Mouse (Mus musculus) liver (tissue): ENCODE measurements at regions not wholly inside any gene's neighbourhood (a gene's known extent, or its start where the extent isn't known, plus 50 kb on each side); places are given as distances from the start of the nearest gene placed in this dataset.
A peak's percentile ranks its signal among the peaks of the same experiment; 100 is the strongest.

Experiments
- DNase-seq: peaks from one replicate; pipeline ENCODE4 v3.0.0-alpha.2; 2020; ENCODE audit warnings: mixed read lengths

- DNase-seq, result no peak
These were observed 58.9 kb upstream of the Ankrd1 start for GRCm38 (mm10) chr19:36178828-36179251.

DNA sequence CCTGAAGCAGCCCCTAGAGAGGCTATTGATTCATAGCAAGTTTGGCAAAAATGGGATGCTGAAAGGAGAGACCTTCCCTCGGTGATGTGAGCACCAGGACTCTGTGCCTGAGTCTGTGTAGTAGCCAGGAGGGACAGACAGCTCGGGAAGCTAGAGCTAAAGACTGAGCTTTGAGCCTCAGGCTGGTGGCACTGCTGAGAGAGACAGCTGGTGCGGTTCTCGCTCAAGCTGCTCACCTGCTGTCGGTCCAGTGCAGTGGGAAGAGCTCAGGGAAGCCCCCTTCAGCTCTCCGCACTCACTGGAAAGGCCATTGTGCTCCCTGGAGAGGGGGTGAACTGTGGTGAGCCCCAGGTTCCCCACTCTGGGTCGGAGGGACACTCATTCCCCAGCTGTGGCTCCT lies 60.4 kb upstream of the Ankrd1 start:
- DNase-seq, result no peak

GRCm38 (mm10) chr19:36181535-36181934 lies 61.6 kb upstream of the Ankrd1 start:
- DNase-seq, result no peak

- DNase-seq, result peak; percentile 57
These were observed 63.2 kb upstream of the Ankrd1 start for GRCm38 (mm10) chr19:36183127-36183526.

- DNase-seq, result no peak
These were observed 69.8 kb upstream of the Ankrd1 start for GRCm38 (mm10) chr19:36189662-36190061.

DNA sequence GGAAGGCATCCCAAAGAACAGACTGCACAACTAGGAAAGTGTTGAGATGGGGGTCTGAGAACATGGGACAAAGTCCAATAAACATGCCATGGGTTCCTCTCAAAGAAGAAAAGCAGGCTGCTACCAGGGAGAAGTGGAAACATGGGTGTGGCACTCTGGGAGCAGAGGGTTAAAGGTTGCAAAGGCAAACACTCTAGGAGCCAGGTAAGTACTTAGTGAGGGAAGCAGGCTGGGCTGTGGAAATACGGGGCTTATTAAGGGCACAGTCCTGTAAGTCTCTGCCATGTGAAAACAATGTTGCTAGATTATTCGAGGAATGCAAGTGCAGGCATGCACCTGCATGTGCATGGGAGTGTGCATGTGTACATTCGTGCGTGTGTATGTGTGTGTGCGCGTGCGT lies 71.7 kb upstream of the Ankrd1 start:
- DNase-seq, result no peak

- no peak for DNase-seq
These were observed 84.4 kb upstream of the Ankrd1 start for GRCm38 (mm10) chr19:36204269-36204668.

GRCm38 (mm10) chr19:36204965-36205718 lies 85.2 kb upstream of the Ankrd1 start:
- no peak for DNase-seq

- DNase-seq, result no peak
These were observed 87.9 kb upstream of the Ankrd1 start for GRCm38 (mm10) chr19:36207735-36208288.

DNA sequence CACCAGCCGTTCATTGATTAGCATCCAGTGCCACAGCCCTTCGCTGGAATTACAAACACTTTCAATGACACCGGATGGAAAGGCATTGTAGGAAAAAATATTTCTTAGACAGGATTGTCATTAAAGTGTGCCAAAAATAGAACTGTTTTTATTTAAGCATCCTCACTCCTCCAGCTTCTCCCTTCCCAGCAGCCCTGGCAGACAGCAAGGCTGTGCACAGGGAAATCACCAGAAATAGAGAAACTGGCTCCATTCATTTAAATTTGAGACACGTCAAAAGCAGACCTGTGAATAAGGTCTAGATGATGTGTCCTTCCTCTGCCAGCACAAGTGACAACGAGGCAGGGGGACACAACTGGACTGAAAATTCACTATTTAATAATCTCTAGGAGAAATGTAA lies 88.5 kb upstream of the Ankrd1 start:
- no peak for DNase-seq

- DNase-seq, result no peak
These were observed 93.6 kb upstream of the Ankrd1 start for GRCm38 (mm10) chr19:36213461-36213860.

- peak; percentile 41 for DNase-seq
These were observed 94.5 kb upstream of the Ankrd1 start for GRCm38 (mm10) chr19:36214188-36214968.

GRCm38 (mm10) chr19:36217177-36217576 lies 97.3 kb upstream of the Ankrd1 start:
- no peak for DNase-seq

- no peak for DNase-seq
These were observed 97.7 kb upstream of the Ankrd1 start for GRCm38 (mm10) chr19:36217605-36218004.

GRCm38 (mm10) chr19:36218921-36219320 lies 99.0 kb upstream of the Ankrd1 start:
- no peak for DNase-seq

DNA sequence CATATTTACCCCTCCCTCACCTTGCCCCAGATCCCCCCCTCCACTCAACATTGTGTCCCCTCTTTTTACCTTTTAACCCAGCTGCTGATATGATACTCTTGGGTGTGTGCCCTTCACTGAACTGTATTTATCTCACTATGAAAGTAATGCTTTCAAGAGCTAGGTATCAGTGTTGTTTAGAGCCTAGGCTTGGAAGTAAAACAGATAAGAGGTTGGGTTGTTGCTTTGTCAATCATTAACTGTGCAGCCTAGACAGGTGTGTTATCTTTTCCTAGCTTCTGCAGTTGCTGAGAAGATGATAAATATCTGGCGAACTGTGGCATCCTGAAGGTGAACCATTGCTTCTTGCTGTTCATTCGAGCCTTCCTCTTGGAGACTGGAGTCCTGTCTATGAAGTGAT lies 101.2 kb upstream of the Ankrd1 start:
- no peak for DNase-seq

DNA sequence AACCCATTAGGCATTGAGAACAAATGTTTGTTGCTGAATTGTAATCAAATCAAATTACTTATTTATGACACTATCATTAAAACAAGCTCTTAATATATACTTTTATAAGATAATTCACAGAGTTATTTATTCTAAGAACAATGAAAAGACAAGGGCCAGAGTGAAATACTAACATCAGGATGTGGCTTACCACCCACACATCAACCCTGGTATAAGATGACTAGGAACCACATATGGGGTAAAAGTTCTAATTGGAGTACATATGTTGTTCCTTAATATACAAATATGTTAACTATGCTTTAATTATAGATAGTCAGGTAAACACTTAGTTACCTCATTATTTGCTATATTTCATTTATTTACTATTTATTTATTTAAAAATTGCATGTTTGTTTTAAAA lies 101.7 kb upstream of the Ankrd1 start:
- no peak for DNase-seq

- DNase-seq, result no peak
These were observed 102.3 kb upstream of the Ankrd1 start for GRCm38 (mm10) chr19:36222198-36222597.

GRCm38 (mm10) chr19:36224518-36224917 lies 104.6 kb upstream of the Ankrd1 start:
- DNase-seq, result no peak

DNA sequence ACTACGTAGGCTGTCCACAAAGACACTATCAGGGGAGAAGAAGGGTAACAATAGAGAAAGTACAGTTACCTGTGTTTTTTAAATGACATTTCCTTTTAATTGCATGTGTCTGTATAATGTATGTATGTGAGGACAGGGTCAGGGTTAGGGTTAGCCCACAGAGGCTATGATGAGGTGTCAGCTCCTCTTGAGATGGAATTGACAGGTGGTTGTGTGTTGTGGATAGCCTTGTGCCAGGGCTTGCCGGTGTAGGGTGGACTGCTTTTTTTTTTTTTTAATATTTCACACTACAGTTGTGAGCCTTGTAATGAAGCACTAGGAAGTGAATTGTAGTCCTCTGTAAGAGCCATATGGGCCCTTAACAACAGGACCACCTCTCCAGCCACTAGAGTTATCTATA lies 105.7 kb upstream of the Ankrd1 start:
- DNase-seq, result no peak

DNA sequence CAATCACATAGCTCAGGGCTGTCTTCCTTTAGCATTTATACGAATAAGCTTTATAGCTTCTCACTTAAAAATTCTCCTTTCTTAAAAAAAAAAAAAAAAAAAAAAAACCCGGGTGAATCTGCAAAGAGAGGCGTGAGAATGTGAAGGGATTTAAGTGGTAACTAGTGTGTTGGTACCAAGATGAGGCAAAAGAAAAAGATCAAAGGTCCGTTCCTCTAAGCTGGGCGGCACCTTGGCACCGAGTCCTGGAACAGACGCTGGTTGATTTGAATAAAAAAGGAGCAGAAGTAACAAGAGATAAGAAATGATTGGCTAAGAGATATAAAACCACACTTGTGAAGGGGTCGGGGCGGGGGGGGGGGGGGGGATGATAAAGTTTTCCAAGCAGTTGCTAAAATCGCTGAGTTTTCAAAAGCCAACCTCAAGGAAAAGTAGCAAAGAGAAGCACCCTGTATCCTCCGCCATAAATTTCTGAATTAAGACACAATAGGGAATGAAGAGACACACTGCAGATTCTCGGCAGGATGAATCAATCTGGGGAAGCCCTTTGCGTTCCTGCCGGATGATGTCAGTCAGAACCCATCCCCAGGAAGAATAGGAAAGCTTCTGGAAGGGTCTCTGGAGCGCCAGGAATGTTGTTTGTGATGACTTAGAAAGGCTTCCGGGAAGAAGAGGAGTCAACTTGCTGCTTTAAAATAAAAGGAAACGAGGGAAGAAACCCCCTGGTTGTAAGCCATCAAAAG lies 107.7 kb upstream of the Ankrd1 start:
- no peak for DNase-seq

DNA sequence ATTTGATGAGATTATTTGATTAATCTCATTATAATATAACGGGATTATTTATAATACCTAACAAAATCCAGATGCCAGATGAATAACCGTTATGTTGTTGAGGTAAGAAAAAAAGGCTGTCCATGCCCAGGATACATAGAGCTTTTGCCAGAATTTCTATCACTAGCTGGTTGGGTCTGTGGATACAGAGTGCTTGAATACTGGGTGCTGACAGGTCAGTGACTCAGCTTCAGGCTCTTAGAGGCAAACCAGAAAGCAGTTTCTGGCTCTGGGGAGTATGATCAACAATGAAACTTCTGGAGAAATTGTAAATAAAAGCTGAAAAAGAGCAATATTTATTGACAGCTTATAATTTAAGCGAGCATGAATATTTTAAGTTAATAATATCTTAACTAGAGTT lies 109.4 kb upstream of the Ankrd1 start:
- DNase-seq, result no peak

DNA sequence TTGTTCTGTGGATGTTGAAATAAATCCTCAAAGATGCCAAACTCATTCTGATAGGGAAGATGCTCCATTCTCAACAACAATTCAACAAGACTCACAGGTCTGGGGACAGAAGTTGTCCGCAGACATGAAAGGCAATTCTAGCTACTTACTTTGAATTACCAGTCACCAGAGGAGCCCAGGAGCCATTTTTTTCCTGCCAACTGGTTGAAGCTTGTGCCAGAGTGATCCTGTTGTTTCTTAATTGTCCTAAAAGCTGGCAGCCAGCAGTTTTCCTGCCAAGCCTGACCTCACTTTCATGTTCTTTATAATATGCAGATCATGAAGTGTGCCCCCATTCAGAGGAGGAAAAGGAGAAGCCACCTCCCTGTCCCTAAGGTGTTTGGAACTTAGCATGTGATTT lies 110.0 kb upstream of the Ankrd1 start:
- DNase-seq, result no peak
